Mouse (Mus musculus): ENCODE results near the gene Bpifc. TPM values are rescaled to one million over a fixed set of nuclear protein-coding genes. Genes with fewer than 3 reads are reported as not detected.

Gene Bpifc
- polyA plus RNA-seq, 1 experiment from 2014 or later, result not detected

DNA sequence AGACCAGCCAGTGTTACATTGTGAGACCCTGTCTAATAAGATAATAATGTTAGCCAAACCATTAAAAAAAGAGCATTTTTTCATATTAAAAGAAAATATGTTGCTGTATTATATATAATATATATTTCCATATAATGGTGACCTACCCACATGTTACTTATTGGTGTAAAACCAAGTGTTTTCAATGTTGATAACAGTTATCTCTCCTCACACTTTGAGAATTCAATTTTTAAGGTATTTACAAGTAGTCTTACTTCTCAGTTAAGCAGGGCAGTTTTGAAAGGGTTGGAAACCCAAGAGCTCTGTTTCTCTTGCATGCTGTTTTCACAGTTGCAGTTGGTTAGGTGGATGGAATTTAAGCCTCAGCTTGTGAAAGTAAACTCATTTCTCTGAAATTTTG lies 11.5 kb upstream of the Bpifc start:
- Histone ChIP-seq H3K36me3 (ENCODE audit: control insufficient read depth, insufficient read depth, low read length) (no peaks in the 10 kb centered on the region; the same call in 1 of the 2 replicates), H3K27me3 (ENCODE audit: control insufficient read depth, insufficient read depth, low read length) (0 out of 2 replicates have a peak, but pooled peaks cover 2% of the 10 kb centered on the region), H3K9me3 (replicated peaks; ENCODE audit: control insufficient read depth, low read length) (no peaks in the 10 kb centered on the region), H3K27ac (ENCODE audit: low read depth, low read length) (no peak overlapping the region), H3K9ac (ENCODE audit: low read depth, low read length) (no peak overlapping the region), H3K4me2 (peak overlapping the region; percentile 72), H3K4me1 (ENCODE audit: control insufficient read depth, insufficient read depth, low read length) (no peaks in the 10 kb centered on the region; the same call in 1 of the 2 replicates), H3K4me3 (ENCODE audit: low read depth, low read length) (peak overlapping the region; percentile 87)
- no peak for ATAC-seq (replicated peaks; ENCODE audit: insufficient number of reproducible peaks, low FRiP score, low TSS enrichment)

DNA sequence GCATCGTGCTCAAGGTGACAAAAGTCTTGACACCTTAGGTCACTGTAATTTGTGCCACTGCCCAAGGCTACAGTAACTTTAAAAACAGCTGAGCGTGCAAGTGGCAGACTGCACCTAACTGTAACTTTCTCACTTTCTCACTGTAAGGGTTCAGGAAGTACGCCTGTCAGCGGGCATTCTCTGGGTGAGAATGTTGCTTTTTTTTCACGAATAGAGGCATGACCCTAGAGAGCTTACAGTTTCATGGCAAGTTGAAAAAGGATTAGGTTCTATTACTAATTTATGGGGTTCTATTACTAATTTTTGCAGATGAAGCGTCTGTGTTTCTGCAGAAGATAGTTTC lies 10.8 kb upstream of the Bpifc start:
- Histone ChIP-seq H3K27ac (ENCODE audit: low read depth, low read length) (peak overlapping the region; percentile 91), H3K4me1 (ENCODE audit: control insufficient read depth, insufficient read depth, low read length) (no peaks in the 10 kb centered on the region; the same call in 1 of the 2 replicates), H3K9ac (ENCODE audit: low read depth, low read length) (peak overlapping the region; percentile 94), H3K9me3 (replicated peaks; ENCODE audit: control insufficient read depth, low read length) (no peaks in the 10 kb centered on the region), H3K27me3 (ENCODE audit: control insufficient read depth, insufficient read depth, low read length) (0 out of 2 replicates have a peak, but pooled peaks cover 5% of the 10 kb centered on the region), H3K36me3 (ENCODE audit: control insufficient read depth, insufficient read depth, low read length) (no peaks in the 10 kb centered on the region; the same call in 1 of the 2 replicates), H3K4me2 (peak overlapping the region; percentile 72), H3K4me3 (ENCODE audit: low read depth, low read length) (peak overlapping the region; percentile 87)
- no peak; the same call in 1 of the 2 replicates for ATAC-seq (replicated peaks; ENCODE audit: insufficient number of reproducible peaks, low FRiP score, low TSS enrichment)
- 6% methylated on average over 6 of the region's 6 CpGs for WGBS (ENCODE audit: insufficient replicate concordance)

DNA sequence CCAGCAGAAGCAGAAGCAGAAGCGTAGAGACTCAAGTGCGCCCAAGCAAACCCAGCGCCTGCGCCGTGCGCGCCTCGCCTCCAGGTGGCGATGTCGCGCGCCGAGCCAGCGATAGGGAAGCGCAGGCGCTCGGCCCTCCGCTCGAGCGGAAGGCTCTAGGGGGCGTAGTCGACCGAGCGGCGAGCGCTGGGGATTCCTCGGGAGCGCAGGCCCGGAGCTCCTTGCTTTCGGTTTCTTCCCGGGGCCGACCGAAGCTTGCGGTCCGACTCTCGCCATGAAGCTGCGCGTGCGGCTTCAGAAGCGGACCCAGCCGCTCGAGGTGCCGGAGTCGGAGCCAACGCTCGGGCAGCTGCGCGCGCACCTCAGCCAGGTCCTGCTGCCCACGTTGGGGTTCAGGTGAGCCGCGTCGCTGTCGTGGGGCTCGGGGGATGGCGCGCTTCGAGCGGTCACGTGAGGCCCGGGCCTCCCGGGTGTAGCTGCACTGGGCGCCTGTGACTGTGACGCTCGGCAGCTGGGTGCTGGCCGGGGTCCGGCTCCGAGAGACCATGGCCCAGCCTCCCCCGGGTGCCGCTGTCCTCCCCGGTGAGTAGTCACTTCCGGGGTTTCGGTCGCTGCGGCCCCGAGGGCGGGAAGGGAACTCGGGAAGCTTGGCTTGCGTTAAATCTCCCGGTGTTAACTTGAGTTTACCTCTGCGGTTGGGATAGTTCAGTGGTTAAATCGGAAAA lies 10.2 kb upstream of the Bpifc start, which contains the start of gene Fbxo7:
Gene Fbxo7, plus strand, starts transcription at position 224 of the 725 bp plus-strand sequence.
- ATAC-seq (replicated peaks; ENCODE audit: insufficient number of reproducible peaks, low FRiP score, low TSS enrichment), result peak; percentile 91
- no peaks in the 10 kb centered on the region; the same call in 1 of the 2 replicates for H3K36me3 ChIP-seq (ENCODE audit: control insufficient read depth, insufficient read depth, low read length)
- peak within 1 kb of the TSS; percentile 72 for H3K4me2 ChIP-seq
- whole genome bisulfite sequencing (ENCODE audit: insufficient replicate concordance), result under 1% methylated on average over 82 of the region's 82 CpGs
- no peaks in the 10 kb centered on the region for H3K9me3 ChIP-seq (replicated peaks; ENCODE audit: control insufficient read depth, low read length)
- H3K4me1 ChIP-seq (ENCODE audit: control insufficient read depth, insufficient read depth, low read length), result no peaks in the 10 kb centered on the region; the same call in 1 of the 2 replicates
- peak within 1 kb of the TSS; percentile 94 for H3K9ac ChIP-seq (ENCODE audit: low read depth, low read length)
- H3K27me3 ChIP-seq (ENCODE audit: control insufficient read depth, insufficient read depth, low read length), result 0 out of 2 replicates have a peak, but pooled peaks cover 5% of the 10 kb centered on the region
- H3K27ac ChIP-seq (ENCODE audit: low read depth, low read length), result peak within 1 kb of the TSS; percentile 91
- H3K4me3 ChIP-seq (ENCODE audit: low read depth, low read length), result peak within 1 kb of the TSS; percentile 87

DNA sequence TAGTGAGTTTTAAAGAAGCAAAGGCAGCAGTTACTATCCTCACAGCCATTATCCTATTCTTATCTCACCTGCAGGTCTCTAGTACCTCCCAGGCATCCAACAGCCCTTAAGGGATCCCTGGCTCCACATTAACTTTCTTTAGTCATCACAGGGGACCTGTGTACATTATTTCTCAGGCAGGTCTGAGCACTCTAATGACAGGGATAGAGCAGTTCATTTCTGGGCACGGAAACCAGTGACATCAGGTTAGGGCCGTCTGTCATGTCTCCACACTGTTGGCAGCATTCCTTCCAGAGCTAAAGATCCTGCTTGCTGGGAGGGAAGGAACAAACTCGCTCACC lies 9.7 kb upstream of the Bpifc start:
- Histone ChIP-seq H3K27me3 (ENCODE audit: control insufficient read depth, insufficient read depth, low read length) (0 out of 2 replicates have a peak, but pooled peaks cover 5% of the 10 kb centered on the region), H3K4me3 (ENCODE audit: low read depth, low read length) (peak overlapping the region; percentile 87), H3K4me1 (ENCODE audit: control insufficient read depth, insufficient read depth, low read length) (no peaks in the 10 kb centered on the region; the same call in 1 of the 2 replicates), H3K9me3 (replicated peaks; ENCODE audit: control insufficient read depth, low read length) (no peaks in the 10 kb centered on the region), H3K9ac (ENCODE audit: low read depth, low read length) (0 out of 2 replicates have a peak overlapping the region, but pooled peaks have one; percentile 49), H3K27ac (ENCODE audit: low read depth, low read length) (no peak overlapping the region), H3K36me3 (ENCODE audit: control insufficient read depth, insufficient read depth, low read length) (no peaks in the 10 kb centered on the region; the same call in 1 of the 2 replicates), H3K4me2 (peak overlapping the region; percentile 56)
- WGBS (ENCODE audit: insufficient replicate concordance), result 2% methylated on average over 3 of the region's 3 CpGs
- peak; percentile 43; the same call in 1 of the 2 replicates for ATAC-seq (replicated peaks; ENCODE audit: insufficient number of reproducible peaks, low FRiP score, low TSS enrichment)

DNA sequence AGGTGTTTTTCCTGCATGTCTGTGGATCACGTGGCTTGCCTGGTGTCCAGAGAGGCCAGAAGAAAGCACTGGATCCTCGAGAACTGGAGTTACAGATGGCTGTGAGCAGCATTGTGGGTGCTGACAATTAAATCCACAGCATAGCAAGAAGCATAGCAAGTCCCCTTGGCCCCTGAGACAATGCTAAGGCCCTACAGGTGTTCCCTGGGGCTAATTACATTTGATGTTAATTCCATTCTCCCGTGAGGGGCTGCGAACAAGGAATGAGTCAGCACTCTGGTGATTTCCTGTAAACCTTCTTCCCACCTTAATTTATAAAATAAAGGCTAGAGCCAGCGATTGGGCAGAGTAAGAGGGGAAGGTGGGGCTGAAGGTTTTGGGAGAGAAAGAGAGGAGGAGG lies 7.1 kb upstream of the Bpifc start:
- Histone ChIP-seq H3K4me1 (ENCODE audit: control insufficient read depth, insufficient read depth, low read length) (no peaks in the 10 kb centered on the region; the same call in 1 of the 2 replicates), H3K36me3 (ENCODE audit: control insufficient read depth, insufficient read depth, low read length) (no peaks in the 10 kb centered on the region), H3K27me3 (ENCODE audit: control insufficient read depth, insufficient read depth, low read length) (0 out of 2 replicates have a peak, but pooled peaks cover 5% of the 10 kb centered on the region), H3K27ac (ENCODE audit: low read depth, low read length) (no peak overlapping the region), H3K9me3 (replicated peaks; ENCODE audit: control insufficient read depth, low read length) (no peaks in the 10 kb centered on the region), H3K4me2 (no peak overlapping the region), H3K4me3 (ENCODE audit: low read depth, low read length) (no peak overlapping the region), H3K9ac (ENCODE audit: low read depth, low read length) (no peak overlapping the region)
- no peak for ATAC-seq (replicated peaks; ENCODE audit: insufficient number of reproducible peaks, low FRiP score, low TSS enrichment)
- 37% methylated on average over 5 of the region's 5 CpGs for WGBS (ENCODE audit: insufficient replicate concordance)

DNA sequence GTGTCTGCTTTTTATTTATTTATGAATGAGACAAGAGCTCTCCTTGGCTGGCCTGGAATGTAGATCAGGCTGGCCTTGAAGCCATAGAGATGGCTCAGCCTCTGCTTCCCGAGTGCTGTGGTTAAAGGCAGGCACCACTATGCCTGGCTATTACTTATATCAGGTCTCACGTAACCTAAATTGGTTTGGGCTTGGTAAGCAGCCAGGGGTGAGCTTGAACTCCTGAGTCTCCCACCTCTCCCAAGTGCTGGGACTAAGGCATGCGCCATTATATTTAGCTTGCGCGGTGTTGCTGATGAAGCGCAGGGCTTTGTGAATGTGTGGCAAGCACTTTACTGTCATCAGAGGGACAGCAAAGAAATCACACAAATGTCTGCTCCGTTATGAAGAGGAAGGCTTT lies 6.1 kb upstream of the Bpifc start:
- WGBS (ENCODE audit: insufficient replicate concordance), result 80% methylated on average over 7 of the region's 7 CpGs
- ATAC-seq (replicated peaks; ENCODE audit: insufficient number of reproducible peaks, low FRiP score, low TSS enrichment), result no peak

DNA sequence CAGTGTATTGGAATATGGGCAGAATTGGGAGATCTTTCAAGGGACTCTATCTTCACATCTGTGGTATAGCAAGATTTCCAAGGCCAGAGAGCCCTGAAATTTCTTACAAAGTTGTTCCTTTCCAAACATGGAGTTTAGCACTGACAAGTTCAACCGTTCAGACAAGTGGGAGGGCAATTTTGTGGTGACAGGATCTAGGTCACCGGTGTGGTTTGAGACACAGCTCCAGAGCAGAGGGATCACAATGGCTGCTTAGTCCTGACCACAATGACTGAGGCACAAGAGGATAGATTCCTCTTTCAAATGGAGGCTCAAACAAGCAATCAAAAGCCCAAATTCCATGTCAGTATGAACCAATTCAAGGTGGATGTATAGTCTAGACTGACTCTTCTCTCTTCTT lies 523 bp downstream of the Bpifc start:
- ATAC-seq (replicated peaks; ENCODE audit: insufficient number of reproducible peaks, low FRiP score, low TSS enrichment), result no peak
- 70% methylated on average over 2 of the region's 2 CpGs for WGBS (ENCODE audit: insufficient replicate concordance)

More for the DNA sequence above, 6.1 kb upstream of the Bpifc start:
- Histone ChIP-seq H3K4me1 (ENCODE audit: control insufficient read depth, insufficient read depth, low read length) (no peaks in the 10 kb centered on the region; the same call in 1 of the 2 replicates), H3K27ac (ENCODE audit: low read depth, low read length) (no peak overlapping the region), H3K27me3 (ENCODE audit: control insufficient read depth, insufficient read depth, low read length) (0 out of 2 replicates have a peak, but pooled peaks cover 5% of the 10 kb centered on the region), H3K9me3 (replicated peaks; ENCODE audit: control insufficient read depth, low read length) (no peaks in the 10 kb centered on the region), H3K36me3 (ENCODE audit: control insufficient read depth, insufficient read depth, low read length) (no peaks in the 10 kb centered on the region), H3K4me3 (ENCODE audit: low read depth, low read length) (no peak overlapping the region), H3K4me2 (no peak overlapping the region), H3K9ac (ENCODE audit: low read depth, low read length) (no peak overlapping the region)

DNA sequence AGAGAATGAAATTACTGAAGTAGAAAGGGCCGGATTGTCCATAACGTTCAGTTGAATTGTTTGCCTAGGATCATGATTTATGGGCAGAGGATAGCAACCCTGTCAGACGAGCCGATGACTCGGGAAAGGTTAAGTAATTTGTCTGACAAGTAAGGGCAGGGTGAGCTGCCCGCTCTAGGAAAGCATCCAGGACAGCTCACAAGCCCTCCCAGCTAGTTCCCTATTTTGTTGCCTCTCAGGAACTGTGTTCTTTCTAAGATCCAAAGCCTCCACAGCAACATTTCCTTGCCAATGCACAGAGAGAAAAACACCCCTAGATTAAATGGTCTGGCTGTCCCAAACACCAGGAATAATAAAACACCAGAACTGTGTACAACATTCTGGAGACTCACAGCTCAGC lies 1.1 kb downstream of the Bpifc start:
- WGBS (ENCODE audit: insufficient replicate concordance), result 68% methylated on average over 6 of the region's 6 CpGs
- H3K9ac ChIP-seq (ENCODE audit: low read depth, low read length), result no peak overlapping the region

More for the DNA sequence above, 523 bp downstream of the Bpifc start:
- Histone ChIP-seq H3K4me2 (no peak overlapping the region), H3K9ac (ENCODE audit: low read depth, low read length) (no peak overlapping the region), H3K9me3 (replicated peaks; ENCODE audit: control insufficient read depth, low read length) (no peaks in the 10 kb centered on the region), H3K36me3 (ENCODE audit: control insufficient read depth, insufficient read depth, low read length) (no peaks in the 10 kb centered on the region), H3K4me3 (ENCODE audit: low read depth, low read length) (no peak overlapping the region), H3K4me1 (ENCODE audit: control insufficient read depth, insufficient read depth, low read length) (no peaks in the 10 kb centered on the region), H3K27ac (ENCODE audit: low read depth, low read length) (no peak overlapping the region), H3K27me3 (ENCODE audit: control insufficient read depth, insufficient read depth, low read length) (no peaks in the 10 kb centered on the region)

More for the DNA sequence above, 1.1 kb downstream of the Bpifc start:
- no peak overlapping the region for H3K27ac ChIP-seq (ENCODE audit: low read depth, low read length)
- H3K4me2 ChIP-seq, result no peak overlapping the region
- H3K27me3 ChIP-seq (ENCODE audit: control insufficient read depth, insufficient read depth, low read length), result no peaks in the 10 kb centered on the region
- H3K9me3 ChIP-seq (replicated peaks; ENCODE audit: control insufficient read depth, low read length), result no peaks in the 10 kb centered on the region
- no peaks in the 10 kb centered on the region for H3K36me3 ChIP-seq (ENCODE audit: control insufficient read depth, insufficient read depth, low read length)
- no peak for ATAC-seq (replicated peaks; ENCODE audit: insufficient number of reproducible peaks, low FRiP score, low TSS enrichment)
- H3K4me3 ChIP-seq (ENCODE audit: low read depth, low read length), result no peak overlapping the region
- no peaks in the 10 kb centered on the region for H3K4me1 ChIP-seq (ENCODE audit: control insufficient read depth, insufficient read depth, low read length)
